Mouse (Mus musculus): ENCODE measurements around the gene Cacng1. TPM values are rescaled to one million over a fixed set of nuclear protein-coding genes. Genes with fewer than 3 reads are reported as not detected.

Cacng1 gene
- total and polyA plus RNA-seq, 3 experiments = 0.08 TPM; not detected in 2

DNA sequence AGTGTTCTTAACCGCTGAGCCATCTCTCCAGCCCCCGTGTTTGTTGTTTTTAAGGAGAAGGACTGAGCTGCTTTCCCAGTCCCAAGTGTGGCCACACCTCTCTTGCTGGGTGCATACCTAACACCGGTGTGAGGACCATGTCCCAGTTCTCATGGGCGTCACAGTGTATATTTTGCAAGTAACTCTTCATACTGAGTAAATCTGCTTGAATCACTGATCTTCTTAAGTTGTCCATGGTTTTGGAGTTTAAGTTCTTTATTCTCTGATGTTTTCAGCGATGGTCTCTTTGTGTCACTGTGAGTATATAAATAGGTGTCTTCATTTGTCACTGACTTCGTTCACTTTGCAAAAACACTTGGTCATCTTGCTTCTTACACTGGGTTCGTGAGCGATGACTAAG lies 41.7 kb downstream of the Cacng1 start:
- WGBS = 90% methylated on average over 8 of the region's 8 CpGs
- intact Hi-C loops (cut with DNase I) = no loop called here
- H3K36me3 ChIP-seq (ENCODE audit: control insufficient read depth, insufficient read depth, low read length) = no peaks in the 10 kb centered on the region

DNA sequence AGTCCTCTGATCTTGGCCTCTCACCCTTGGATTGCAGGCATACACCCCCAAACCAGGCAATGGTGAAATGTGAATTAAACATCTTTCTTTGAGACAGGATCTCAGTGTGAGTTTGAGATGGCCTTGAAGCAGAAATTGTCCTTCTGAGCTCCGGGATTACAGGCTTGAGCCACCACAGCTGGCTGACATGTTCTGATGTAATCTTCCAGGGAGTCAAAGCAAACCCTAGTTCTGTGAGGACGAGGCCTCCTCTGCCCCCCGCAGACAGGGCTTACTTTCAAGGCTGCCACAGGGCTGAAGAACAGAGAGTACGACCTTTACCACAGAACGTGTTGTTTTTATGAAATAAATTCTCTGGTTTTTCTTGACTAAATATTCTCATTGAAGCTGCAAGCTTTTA lies 42.3 kb downstream of the Cacng1 start:
- Histone ChIP-seq H3K4me1 (ENCODE audit: control insufficient read depth, insufficient read depth, low read length) (no peaks in the 10 kb centered on the region; the same call in 1 of the 2 replicates), H3K9ac (ENCODE audit: low read depth, low read length) (no peak overlapping the region), H3K4me3 (no peak overlapping the region), H3K79me2 (replicated peaks; ENCODE audit: control insufficient read depth, insufficient read depth, low read length) (no peaks in the 10 kb centered on the region), H3K36me3 (ENCODE audit: control insufficient read depth, insufficient read depth, low read length) (no peaks in the 10 kb centered on the region), H3K27ac (no peak overlapping the region), H3K27me3 (ENCODE audit: control insufficient read depth, insufficient read depth, low read length) (no peaks in the 10 kb centered on the region)
- 81% methylated on average over 5 of the region's 5 CpGs for WGBS
- no peak for DNase-seq
- no peak for TF ChIP-seq CTCF (IDR thresholded peaks at IDR 0.05)
- no peak for TF ChIP-seq EP300 (IDR thresholded peaks at IDR 0.05; ENCODE audit: insufficient read depth, low read depth, low read length)
- TF ChIP-seq POLR2A (IDR thresholded peaks at IDR 0.05; ENCODE audit: insufficient read depth, low read depth, low read length) = no peak
- intact Hi-C loops (cut with DNase I) = no loop called here

More for the DNA sequence above, 41.7 kb downstream of the Cacng1 start:
- no peak for DNase-seq
- Histone ChIP-seq H3K79me2 (replicated peaks; ENCODE audit: control insufficient read depth, insufficient read depth, low read length) (no peaks in the 10 kb centered on the region), H3K27me3 (ENCODE audit: control insufficient read depth, insufficient read depth, low read length) (no peaks in the 10 kb centered on the region), H3K27ac (no peak overlapping the region), H3K4me1 (ENCODE audit: control insufficient read depth, insufficient read depth, low read length) (no peaks in the 10 kb centered on the region; the same call in 1 of the 2 replicates), H3K4me3 (no peak overlapping the region), H3K9ac (ENCODE audit: low read depth, low read length) (no peak overlapping the region)
- TF ChIP-seq EP300 (IDR thresholded peaks at IDR 0.05; ENCODE audit: insufficient read depth, low read depth, low read length) (no peak), CTCF (IDR thresholded peaks at IDR 0.05) (no peak), POLR2A (IDR thresholded peaks at IDR 0.05; ENCODE audit: insufficient read depth, low read depth, low read length) (no peak)

DNA sequence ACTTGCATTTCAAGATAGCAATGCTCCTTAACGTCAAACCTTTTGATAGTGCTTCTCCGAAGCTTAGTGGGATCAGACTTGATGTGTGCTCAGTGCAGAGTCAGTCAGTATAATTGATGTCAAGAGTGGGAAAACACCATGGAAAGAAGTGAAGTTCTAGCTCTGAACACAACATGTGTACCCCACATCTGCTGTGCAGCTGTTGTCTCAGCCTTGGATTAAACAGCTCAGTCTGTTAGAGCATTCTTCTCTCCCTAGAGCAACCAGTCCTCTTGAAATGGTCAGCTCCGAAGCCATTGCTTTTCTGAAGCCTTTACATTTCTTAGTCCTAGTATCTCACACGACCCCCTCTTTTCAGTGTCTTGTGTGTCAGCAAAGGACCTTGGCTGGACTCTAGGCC lies 47.3 kb downstream of the Cacng1 start:
- Histone ChIP-seq H3K36me3 (ENCODE audit: control insufficient read depth, insufficient read depth, low read length) (no peaks in the 10 kb centered on the region), H3K9ac (ENCODE audit: low read depth, low read length) (no peak overlapping the region), H3K4me1 (ENCODE audit: control insufficient read depth, insufficient read depth, low read length) (no peaks in the 10 kb centered on the region), H3K79me2 (replicated peaks; ENCODE audit: control insufficient read depth, insufficient read depth, low read length) (no peaks in the 10 kb centered on the region), H3K27ac (no peak overlapping the region), H3K4me3 (no peak overlapping the region), H3K27me3 (ENCODE audit: control insufficient read depth, insufficient read depth, low read length) (no peaks in the 10 kb centered on the region)
- DNase-seq = no peak
- intact Hi-C loops (cut with DNase I) = no loop called here
- TF ChIP-seq EP300 (IDR thresholded peaks at IDR 0.05; ENCODE audit: insufficient read depth, low read depth, low read length) (no peak), POLR2A (IDR thresholded peaks at IDR 0.05; ENCODE audit: insufficient read depth, low read depth, low read length) (no peak), CTCF (IDR thresholded peaks at IDR 0.05) (no peak)
- WGBS = 77% methylated on average over 4 of the region's 4 CpGs

DNA sequence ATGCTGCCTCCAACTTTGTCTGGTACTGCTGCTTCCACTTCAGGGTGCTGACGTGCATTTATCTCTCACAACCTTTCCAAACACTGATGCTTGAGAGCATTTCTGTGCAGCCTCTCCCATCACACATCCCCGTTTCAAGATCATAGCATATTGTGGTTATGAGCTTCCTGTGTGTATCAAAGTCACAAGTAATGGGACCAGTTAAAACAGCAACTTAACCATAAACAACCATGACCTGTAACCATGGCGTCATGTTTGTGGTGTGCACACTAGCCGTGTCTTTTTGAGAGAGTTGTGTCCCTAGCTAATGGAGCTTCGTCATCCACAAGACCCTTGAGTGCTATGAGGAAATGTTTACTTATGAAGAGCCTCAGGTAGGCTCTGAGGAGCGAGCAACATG lies 48.1 kb downstream of the Cacng1 start:
- 96% methylated on average over 6 of the region's 6 CpGs for WGBS
- Histone ChIP-seq H3K4me3 (no peak overlapping the region), H3K4me1 (ENCODE audit: control insufficient read depth, insufficient read depth, low read length) (no peaks in the 10 kb centered on the region), H3K79me2 (replicated peaks; ENCODE audit: control insufficient read depth, insufficient read depth, low read length) (no peaks in the 10 kb centered on the region), H3K9ac (ENCODE audit: low read depth, low read length) (no peak overlapping the region), H3K27me3 (ENCODE audit: control insufficient read depth, insufficient read depth, low read length) (no peaks in the 10 kb centered on the region), H3K27ac (no peak overlapping the region), H3K36me3 (ENCODE audit: control insufficient read depth, insufficient read depth, low read length) (no peaks in the 10 kb centered on the region)
- no peak for TF ChIP-seq EP300 (IDR thresholded peaks at IDR 0.05; ENCODE audit: insufficient read depth, low read depth, low read length)
- TF ChIP-seq POLR2A (IDR thresholded peaks at IDR 0.05; ENCODE audit: insufficient read depth, low read depth, low read length) = no peak
- intact Hi-C loops (cut with DNase I) = no loop called here
- DNase-seq = no peak

DNA sequence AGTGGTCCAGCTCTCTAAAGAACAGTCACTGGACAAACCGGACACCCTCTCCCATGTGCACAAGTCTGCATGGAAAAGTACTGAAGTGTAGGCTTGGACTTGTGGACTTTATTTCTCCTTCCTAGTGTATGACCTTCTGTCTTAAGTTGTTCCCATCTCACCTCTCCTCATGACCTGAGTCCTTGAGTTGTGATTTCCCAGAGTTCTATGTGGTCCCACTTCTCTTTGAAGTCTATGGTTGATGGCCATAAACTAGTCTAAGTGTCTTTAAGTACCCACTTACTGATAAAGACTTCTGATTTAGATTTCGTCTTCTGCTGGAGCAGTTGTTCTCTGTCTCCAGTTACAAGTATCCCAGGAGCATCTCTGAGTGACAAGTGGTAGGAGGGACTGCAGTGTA lies 48.8 kb downstream of the Cacng1 start:
- Histone ChIP-seq H3K9ac (ENCODE audit: low read depth, low read length) (no peak overlapping the region), H3K27ac (no peak overlapping the region), H3K4me3 (no peak overlapping the region), H3K79me2 (replicated peaks; ENCODE audit: control insufficient read depth, insufficient read depth, low read length) (no peaks in the 10 kb centered on the region), H3K36me3 (ENCODE audit: control insufficient read depth, insufficient read depth, low read length) (no peaks in the 10 kb centered on the region), H3K27me3 (ENCODE audit: control insufficient read depth, insufficient read depth, low read length) (no peaks in the 10 kb centered on the region), H3K4me1 (ENCODE audit: control insufficient read depth, insufficient read depth, low read length) (no peaks in the 10 kb centered on the region)
- TF ChIP-seq CTCF (IDR thresholded peaks at IDR 0.05) (no peak), POLR2A (IDR thresholded peaks at IDR 0.05; ENCODE audit: insufficient read depth, low read depth, low read length) (no peak), EP300 (IDR thresholded peaks at IDR 0.05; ENCODE audit: insufficient read depth, low read depth, low read length) (no peak)
- 78% methylated on average over 2 of the region's 2 CpGs for WGBS
- intact Hi-C loops (cut with DNase I) = no loop called here
- no peak for DNase-seq

DNA sequence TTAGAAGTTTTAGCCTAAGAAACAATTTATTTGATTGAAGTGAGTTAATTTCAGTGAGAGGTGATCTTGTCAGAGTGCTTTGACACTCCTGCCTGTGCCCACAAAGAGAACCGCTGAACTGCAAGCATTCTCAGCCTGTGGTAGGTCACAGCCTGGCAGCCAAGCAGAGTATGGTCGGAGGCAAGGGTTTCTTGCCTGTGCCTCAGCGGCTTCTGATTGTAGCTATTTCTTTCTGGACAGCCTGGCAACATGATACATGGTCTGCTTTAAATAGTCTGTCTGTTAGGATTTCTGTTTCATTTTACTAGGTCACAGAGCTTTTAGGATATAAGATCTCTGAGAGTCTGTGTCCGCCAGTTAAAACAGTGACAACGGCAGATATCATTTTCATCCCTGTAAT lies 53.7 kb downstream of the Cacng1 start:
- TF ChIP-seq POLR2A (IDR thresholded peaks at IDR 0.05; ENCODE audit: insufficient read depth, low read depth, low read length) (no peak), EP300 (IDR thresholded peaks at IDR 0.05; ENCODE audit: insufficient read depth, low read depth, low read length) (no peak), CTCF (IDR thresholded peaks at IDR 0.05) (no peak)
- H3K4me3 ChIP-seq = no peak overlapping the region
- no peaks in the 10 kb centered on the region for H3K79me2 ChIP-seq (replicated peaks; ENCODE audit: control insufficient read depth, insufficient read depth, low read length)
- H3K27me3 ChIP-seq (ENCODE audit: control insufficient read depth, insufficient read depth, low read length) = no peaks in the 10 kb centered on the region
- no peaks in the 10 kb centered on the region for H3K36me3 ChIP-seq (ENCODE audit: control insufficient read depth, insufficient read depth, low read length)
- intact Hi-C loops (cut with DNase I) = no loop called here
- WGBS = 90% methylated on average over 5 of the region's 5 CpGs
- no peak overlapping the region for H3K9ac ChIP-seq (ENCODE audit: low read depth, low read length)
- no peaks in the 10 kb centered on the region for H3K4me1 ChIP-seq (ENCODE audit: control insufficient read depth, insufficient read depth, low read length)
- no peak for DNase-seq
- H3K27ac ChIP-seq = no peak overlapping the region
